Mouse (Mus musculus) kidney, adult 2 months (tissue): ENCODE data around the gene Ubqln3. TPM values are rescaled to one million over a fixed set of nuclear protein-coding genes. Genes with fewer than 3 reads are reported as not detected.

ENCODE experiments used
- DNase-seq: peaks from one replicate; pipeline ENCODE4 v3.0.0; 2021
- H3K27ac ChIP-seq: fragments of 200-500 bp; 2 replicates; pipeline ENCODE4 v1.5.1; 2012; ENCODE audit warnings: low read depth, low read length, control low read depth, inconsistent platforms; ENCODE audit not compliant: insufficient read depth
- H3K27me3 ChIP-seq: fragments of 200-500 bp; replicated peaks from 2 replicates; pipeline ENCODE4 v1.6.1; 2012; ENCODE audit warnings: mild to moderate bottlenecking, moderate library complexity, low read length, inconsistent platforms; ENCODE audit not compliant: control insufficient read depth, insufficient read depth
- H3K36me3 ChIP-seq: fragments of 200-500 bp; 2 replicates; pipeline ENCODE4 v1.6.1; 2012; ENCODE audit warnings: mild to moderate bottlenecking, moderate library complexity, low read length, inconsistent platforms; ENCODE audit not compliant: control insufficient read depth, insufficient read depth
- H3K4me1 ChIP-seq: fragments of 200-500 bp; 2 replicates; pipeline ENCODE4 v1.6.1; 2011; ENCODE audit warnings: low read length; ENCODE audit not compliant: control insufficient read depth, insufficient read depth
- H3K4me3 ChIP-seq: fragments of 200-500 bp; 2 replicates; pipeline ENCODE4 v1.5.1; 2011; ENCODE audit warnings: mild to moderate bottlenecking, low read depth, low read length, control low read depth; ENCODE audit not compliant: insufficient read depth
- CTCF ChIP-seq: fragments of 200-500 bp; conservative IDR thresholded peaks from 2 replicates; pipeline ENCODE4 v1.5.1; 2011; ENCODE audit warnings: low read depth, mild to moderate bottlenecking, control low read depth, low read length, moderate library complexity, mixed read lengths; ENCODE audit not compliant: insufficient read depth, insufficient read length
- POLR2A ChIP-seq: fragments of 200-500 bp; IDR thresholded peaks from one replicate; pipeline ENCODE4 v1.6.1; 2011; ENCODE audit warnings: low read depth, low read length, control low read depth
- WGBS: fragments of 180-500 bp; shearing (Covaris S2); methylation state at CpG from one replicate; pipeline ENCODE4 v1.1.7; 2018; 5-methylcytosine and 5-hydroxymethylcytosine counted together
- polyA plus RNA-seq: library from polyadenylated mRNA; depleted of rRNA; stranded (reverse); fragments of >200 nt; gene quantifications from 2 replicates; pipeline ENCODE4 v1.2.3, GENCODE M21; 2012; rRNA removed

The Ubqln3 gene
- 0.07 and 0.09 TPM in 2 replicates for polyA plus RNA-seq

- Histone ChIP-seq H3K4me3 (no peak within 1 kb of the TSS), H3K27me3 (no peaks in the 10 kb centered on the region), H3K36me3 (no peaks in the 10 kb centered on the region), H3K27ac (no peak within 1 kb of the TSS), H3K4me1 (no peaks in the 10 kb centered on the region)
- no peak for DNase-seq
- TF ChIP-seq CTCF (no peak), POLR2A (no peak)
- 70% methylated on average over 3 of the region's 3 CpGs for WGBS
Observed at GRCm38 (mm10) chr7:104143179-104143578, at the start of gene Ubqln3. TSS of gene Ubqln3 (minus strand) at chr7:104143279.

GRCm38 (mm10) chr7:104191275-104191674, 48.2 kb upstream of the Ubqln3 start:
- Histone ChIP-seq H3K36me3 (no peaks in the 10 kb centered on the region), H3K27me3 (no peaks in the 10 kb centered on the region), H3K4me3 (no peak overlapping the region), H3K27ac (no peak overlapping the region), H3K4me1 (no peaks in the 10 kb centered on the region)
- TF ChIP-seq POLR2A: no peak
- no peak for TF ChIP-seq CTCF
- no peak for DNase-seq
- WGBS: 65% methylated on average over 9 of the region's 9 CpGs

GRCm38 (mm10) chr7:104183292-104183691, 40.2 kb upstream of the Ubqln3 start, which contains the start of gene Olfr648:
TSS of gene Olfr648 (minus strand) at chr7:104183392.
- Histone ChIP-seq H3K4me1 (no peaks in the 10 kb centered on the region), H3K4me3 (no peak within 1 kb of the TSS), H3K27me3 (no peaks in the 10 kb centered on the region), H3K27ac (no peak within 1 kb of the TSS), H3K36me3 (no peaks in the 10 kb centered on the region)
- TF ChIP-seq POLR2A: no peak
- TF ChIP-seq CTCF: no peak
- WGBS: 93% methylated on average over 2 of the region's 2 CpGs
- no peak for DNase-seq

GRCm38 (mm10) chr7:104179074-104179473, 36.0 kb upstream of the Ubqln3 start:
- Histone ChIP-seq H3K27ac (no peak overlapping the region), H3K4me1 (no peaks in the 10 kb centered on the region), H3K4me3 (no peak overlapping the region), H3K27me3 (no peaks in the 10 kb centered on the region), H3K36me3 (no peaks in the 10 kb centered on the region)
- no peak for DNase-seq
- TF ChIP-seq POLR2A: no peak
- TF ChIP-seq CTCF: no peak
- WGBS: 90% methylated on average over 1 of the region's 1 CpGs

GRCm38 (mm10) chr7:104178422-104179054, 35.5 kb upstream of the Ubqln3 start:
- DNase-seq: no peak
- no peaks in the 10 kb centered on the region for H3K4me1 ChIP-seq
- no peaks in the 10 kb centered on the region for H3K27me3 ChIP-seq
- 70% methylated on average over 5 of the region's 5 CpGs for WGBS
- no peaks in the 10 kb centered on the region for H3K36me3 ChIP-seq
- H3K27ac ChIP-seq: no peak overlapping the region
- TF ChIP-seq CTCF (no peak), POLR2A (no peak)
- H3K4me3 ChIP-seq: no peak overlapping the region

- TF ChIP-seq POLR2A (no peak), CTCF (no peak)
- 47% methylated on average over 1 of the region's 1 CpGs for WGBS
- DNase-seq: no peak
- Histone ChIP-seq H3K36me3 (no peaks in the 10 kb centered on the region), H3K4me1 (no peaks in the 10 kb centered on the region), H3K27ac (no peak overlapping the region), H3K27me3 (no peaks in the 10 kb centered on the region), H3K4me3 (no peak overlapping the region)
Observed at GRCm38 (mm10) chr7:104175085-104175484, 32.0 kb upstream of the Ubqln3 start.

- Histone ChIP-seq H3K4me1 (no peaks in the 10 kb centered on the region), H3K27me3 (no peaks in the 10 kb centered on the region), H3K27ac (no peak overlapping the region), H3K36me3 (no peaks in the 10 kb centered on the region), H3K4me3 (no peak overlapping the region)
- TF ChIP-seq POLR2A (no peak), CTCF (no peak)
- DNase-seq: no peak
- WGBS: 50% methylated on average over 6 of the region's 6 CpGs
Observed at GRCm38 (mm10) chr7:104169634-104170204, 26.6 kb upstream of the Ubqln3 start.
